Mouse (Mus musculus) yolk sac, embryonic 10.5 days (tissue): ENCODE data around the gene Greb1.
"Not testable (repeated sequence)": the region's sequence is repeated elsewhere in the genome, so short reads cannot be mapped to it uniquely, and the experiment has no call there.

Experiments used
- DNase-seq: peaks from one replicate; pipeline ENCODE4 v3.0.0-alpha.2; 2017; ENCODE audit warnings: low spot score

Greb1 gene

GRCm38 (mm10) chr12:16763649-16764422 is 36.9 kb downstream of the Greb1 start:
- no peak for DNase-seq

GRCm38 (mm10) chr12:16761461-16761860 is 39.2 kb downstream of the Greb1 start:
- no peak for DNase-seq

- DNase-seq: no peak
Measured at GRCm38 (mm10) chr12:16760246-16760645, 40.4 kb downstream of the Greb1 start.

GRCm38 (mm10) chr12:16754311-16754710 is 46.4 kb downstream of the Greb1 start:
- DNase-seq: no peak

GRCm38 (mm10) chr12:16753555-16753954 is 47.1 kb downstream of the Greb1 start:
- DNase-seq: no peak

GRCm38 (mm10) chr12:16753110-16753509 is 47.6 kb downstream of the Greb1 start:
- no peak for DNase-seq

GRCm38 (mm10) chr12:16752236-16752840 is 48.3 kb downstream of the Greb1 start:
- DNase-seq: no peak

GRCm38 (mm10) chr12:16751609-16752008 is 49.1 kb downstream of the Greb1 start:
- no peak for DNase-seq

- no peak for DNase-seq
Measured at GRCm38 (mm10) chr12:16740059-16740458, 60.6 kb downstream of the Greb1 start.

- DNase-seq: peak; percentile 82
Measured at GRCm38 (mm10) chr12:16737266-16737665, 63.4 kb downstream of the Greb1 start.

GRCm38 (mm10) chr12:16734698-16735097 is 66.0 kb downstream of the Greb1 start:
- no peak for DNase-seq

- DNase-seq: no peak
Measured at GRCm38 (mm10) chr12:16734009-16734408, 66.7 kb downstream of the Greb1 start.

- no peak for DNase-seq
Measured at GRCm38 (mm10) chr12:16731121-16731741, 69.5 kb downstream of the Greb1 start.

- DNase-seq: no peak
Measured at GRCm38 (mm10) chr12:16730196-16730595, 70.5 kb downstream of the Greb1 start.

- DNase-seq: no peak
Measured at GRCm38 (mm10) chr12:16728221-16728620, 72.5 kb downstream of the Greb1 start.

- DNase-seq: peak; percentile 87
Measured at GRCm38 (mm10) chr12:16726229-16726628, 74.5 kb downstream of the Greb1 start.

GRCm38 (mm10) chr12:16723601-16724000 is 77.1 kb downstream of the Greb1 start:
- no peak for DNase-seq

- peak; percentile 60 for DNase-seq
Measured at GRCm38 (mm10) chr12:16718660-16719315, 81.9 kb downstream of the Greb1 start.

- peak; percentile 38 for DNase-seq
Measured at GRCm38 (mm10) chr12:16717653-16718052, 83.0 kb downstream of the Greb1 start.

- no peak for DNase-seq
Measured at GRCm38 (mm10) chr12:16714616-16715015, 86.1 kb downstream of the Greb1 start.

GRCm38 (mm10) chr12:16698691-16699090 is 102.0 kb downstream of the Greb1 start:
- DNase-seq: no peak

GRCm38 (mm10) chr12:16696146-16696545 is 104.5 kb downstream of the Greb1 start:
- DNase-seq: no peak

- not testable (repeated sequence) for DNase-seq
Measured at GRCm38 (mm10) chr12:16695252-16695651, 105.4 kb downstream of the Greb1 start.
